Mouse (Mus musculus): ENCODE measurements around the gene Mfsd5. TPM values are rescaled to one million over a fixed set of nuclear protein-coding genes. Genes with fewer than 3 reads are reported as not detected.

Gene Mfsd5
- polyA plus RNA-seq (2015; fragmentation: Nextera tagmentation; extraction: Ambion mirVana), result 39.3 and 47.4 TPM in 2 replicates

DNA sequence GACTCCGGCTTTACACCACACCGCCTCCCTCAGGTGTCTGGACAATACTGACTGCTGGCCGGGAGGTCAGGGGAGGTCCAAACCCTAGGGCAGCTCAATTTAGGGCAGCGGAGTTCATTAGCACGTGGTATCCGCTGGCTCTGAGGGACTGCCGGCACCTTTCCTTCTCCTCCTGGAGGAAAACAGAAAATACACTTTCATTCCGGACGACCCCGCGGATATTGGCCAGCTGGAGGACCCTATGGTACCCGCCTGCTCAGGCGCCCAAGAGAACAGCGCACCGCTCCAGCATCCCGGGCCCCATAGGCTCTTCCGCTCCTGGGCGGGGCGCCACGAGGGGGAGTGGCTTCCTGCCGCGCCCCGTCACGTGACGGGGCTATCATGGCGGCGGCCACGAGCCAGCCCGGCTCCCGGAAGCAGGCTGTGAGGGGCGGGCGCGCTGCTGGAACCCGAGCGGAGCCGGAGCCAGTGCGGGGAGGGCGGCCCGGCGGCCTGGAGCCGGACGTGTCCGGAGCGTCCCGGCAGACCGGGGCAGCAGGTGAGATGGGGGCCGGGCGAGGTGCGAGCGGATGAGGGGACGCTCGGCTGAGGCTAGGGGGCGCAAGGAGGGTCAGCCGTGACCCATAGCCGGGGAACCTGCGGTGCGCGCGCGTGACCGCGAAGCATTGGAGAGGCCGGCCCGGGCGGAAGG lies at the start of gene Mfsd5:
Gene Mfsd5 (plus strand): TSS at position 363 of the 691 bp plus-strand sequence.
- 1% methylated on average over 59 of the region's 65 CpGs for WGBS

DNA sequence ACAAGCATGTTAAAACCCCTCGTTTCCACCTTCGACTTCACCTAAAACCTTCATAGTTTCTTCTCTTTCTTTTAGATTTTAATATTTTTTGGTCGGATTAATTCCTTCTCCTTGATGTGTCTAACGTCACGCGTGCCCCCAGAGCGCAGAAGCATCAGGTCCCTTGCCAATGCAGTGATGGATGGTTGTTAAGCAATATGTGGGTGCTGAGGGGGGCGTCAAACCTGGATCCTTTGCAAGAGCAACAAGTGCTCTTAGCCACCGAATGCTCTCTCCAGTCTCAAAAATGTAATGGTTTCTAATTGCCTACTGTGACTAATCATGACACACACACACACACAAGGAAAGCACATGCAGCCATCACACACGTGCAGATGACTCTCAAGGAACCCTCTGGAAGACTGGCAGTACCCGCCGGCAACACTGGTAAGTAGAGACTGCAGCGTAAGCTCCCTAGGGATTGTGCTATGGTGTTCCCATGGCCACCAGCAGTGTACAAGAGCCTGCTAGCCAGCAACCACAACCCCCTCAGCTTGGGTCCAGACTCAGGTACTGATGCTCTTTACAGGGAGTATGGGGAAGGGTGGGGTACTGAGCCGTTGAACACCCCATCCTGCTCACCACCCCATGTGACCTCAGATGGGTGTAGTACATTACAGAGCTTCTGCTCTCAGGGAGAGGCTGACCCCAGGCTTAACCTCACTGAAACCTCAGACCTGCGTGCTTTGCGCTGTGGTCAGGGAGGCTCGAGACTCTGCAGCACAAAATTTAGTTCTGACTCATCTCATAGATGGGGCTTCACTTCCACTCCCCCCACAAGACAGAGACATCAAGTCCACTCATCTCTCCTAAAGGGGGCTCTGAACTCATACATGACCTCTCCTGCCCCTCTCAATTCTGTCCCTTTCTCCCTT lies 48.6 kb upstream of the Mfsd5 start:
- Histone ChIP-seq H3K9me3 (replicated peaks) (no peaks in the 10 kb centered on the region), H3K9ac (no peak overlapping the region), H3K27ac (no peak overlapping the region), H3K36me3 (no peaks in the 10 kb centered on the region), H3K27me3 (peaks cover 5% of the 10 kb centered on the region; the same call in 1 of the 2 replicates), H3K4me2 (no peak overlapping the region), H3K4me3 (no peak overlapping the region), H3K4me1 (replicated peaks) (peaks cover 7% of the 10 kb centered on the region)
- no peak for ATAC-seq (replicated peaks; ENCODE audit: insufficient number of reproducible peaks, insufficient read depth, low FRiP score, low read depth)
- WGBS, result 72% methylated on average over 17 of the region's 17 CpGs

More for the DNA sequence above, at the start of gene Mfsd5:
- peaks cover 13% of the 10 kb centered on the region for H3K36me3 ChIP-seq
- peak; percentile 96 for ATAC-seq (replicated peaks; ENCODE audit: insufficient number of reproducible peaks, insufficient read depth, low FRiP score, low read depth)
- peak within 1 kb of the TSS; percentile 69 for H3K4me3 ChIP-seq
- H3K9me3 ChIP-seq (replicated peaks), result no peaks in the 10 kb centered on the region
- peak within 1 kb of the TSS; percentile 73 for H3K9ac ChIP-seq
- H3K4me1 ChIP-seq (replicated peaks), result peaks cover 21% of the 10 kb centered on the region
- H3K27ac ChIP-seq, result peak within 1 kb of the TSS; percentile 83
- H3K4me2 ChIP-seq, result peak within 1 kb of the TSS; percentile 71
- H3K27me3 ChIP-seq, result no peaks in the 10 kb centered on the region

DNA sequence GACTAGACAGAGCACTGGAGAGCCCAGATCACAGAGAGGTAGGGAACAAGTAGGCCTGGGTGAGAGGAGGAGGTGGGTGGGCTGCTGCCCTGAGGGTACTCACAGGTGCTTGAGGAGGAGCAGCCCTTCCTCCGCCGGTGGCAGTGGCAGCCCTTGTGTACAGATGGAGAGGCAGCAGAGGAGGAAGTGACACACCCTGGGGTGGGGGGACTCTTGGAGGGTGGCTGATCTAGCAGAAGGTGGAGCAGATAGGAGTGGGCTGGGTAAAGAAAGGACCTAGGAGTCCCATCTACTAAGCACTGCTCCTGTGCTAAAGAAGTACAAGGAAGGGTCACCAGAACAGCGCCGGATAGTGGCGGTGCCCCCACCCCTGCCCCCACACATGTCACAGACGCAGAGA lies 47.5 kb upstream of the Mfsd5 start, which contains the start of gene Itgb7:
Gene Itgb7 (minus strand): TSS at position 197 of the 400 bp plus-strand sequence.
- no peaks in the 10 kb centered on the region for H3K36me3 ChIP-seq
- WGBS, result 26% methylated on average over 6 of the region's 6 CpGs
- no peak within 1 kb of the TSS for H3K27ac ChIP-seq
- no peak within 1 kb of the TSS for H3K4me2 ChIP-seq
- ATAC-seq (replicated peaks; ENCODE audit: insufficient number of reproducible peaks, insufficient read depth, low FRiP score, low read depth), result no peak; the same call in 1 of the 2 replicates
- H3K9ac ChIP-seq, result 0 out of 2 replicates have a peak within 1 kb of the TSS, but pooled peaks have one; percentile 3
- no peak within 1 kb of the TSS for H3K4me3 ChIP-seq
- no peaks in the 10 kb centered on the region for H3K9me3 ChIP-seq (replicated peaks)
- H3K4me1 ChIP-seq (replicated peaks), result peaks cover 11% of the 10 kb centered on the region
- peaks cover 5% of the 10 kb centered on the region; the same call in 1 of the 2 replicates for H3K27me3 ChIP-seq

DNA sequence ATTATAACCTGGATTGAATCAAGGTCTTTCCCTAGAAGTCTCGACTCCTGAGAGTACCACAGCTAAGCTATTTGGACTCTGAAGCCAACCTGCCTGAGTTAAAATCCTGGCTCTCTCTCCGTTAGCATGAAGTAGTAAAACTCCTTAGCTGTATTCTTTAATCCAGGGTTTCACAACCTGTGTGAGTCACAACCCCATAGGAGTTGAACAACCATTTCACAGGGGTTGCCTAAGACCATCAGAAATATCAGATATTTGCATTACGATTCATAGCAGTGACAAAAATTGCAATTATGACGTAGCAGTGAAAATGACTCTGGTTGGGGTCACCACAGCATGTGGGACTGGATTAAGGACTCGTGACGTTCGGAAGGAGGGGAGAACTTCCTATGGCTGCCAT lies 46.5 kb upstream of the Mfsd5 start:
- Histone ChIP-seq H3K4me3 (no peak overlapping the region), H3K4me1 (replicated peaks) (peaks cover 11% of the 10 kb centered on the region), H3K36me3 (no peaks in the 10 kb centered on the region; the same call in 1 of the 2 replicates), H3K27ac (no peak overlapping the region), H3K9me3 (replicated peaks) (no peaks in the 10 kb centered on the region), H3K4me2 (no peak overlapping the region), H3K27me3 (peaks cover 5% of the 10 kb centered on the region; the same call in 1 of the 2 replicates), H3K9ac (no peak overlapping the region)
- 86% methylated on average over 7 of the region's 7 CpGs for WGBS
- no peak for ATAC-seq (replicated peaks; ENCODE audit: insufficient number of reproducible peaks, insufficient read depth, low FRiP score, low read depth)

DNA sequence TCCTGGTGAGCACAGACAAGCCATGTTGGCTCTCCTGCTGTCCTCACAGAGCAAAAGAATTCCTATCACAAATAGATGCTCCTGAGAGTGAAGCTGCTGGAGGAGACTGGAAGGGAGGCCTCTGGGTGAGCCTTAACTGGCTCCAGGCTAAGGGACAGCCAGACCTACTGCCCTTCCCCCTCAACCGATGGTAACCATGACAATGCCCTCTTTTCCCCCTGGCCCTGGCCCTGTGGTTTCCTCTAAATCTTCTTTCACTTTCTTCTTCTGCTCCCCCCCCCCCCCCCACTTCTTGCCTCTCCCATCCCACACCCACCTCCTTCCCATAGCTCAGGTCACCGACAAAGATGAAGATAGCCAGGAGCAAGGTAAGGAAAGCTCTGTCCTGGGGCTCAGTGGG lies 45.4 kb upstream of the Mfsd5 start:
- 25% methylated on average over 2 of the region's 2 CpGs for WGBS
- ATAC-seq (replicated peaks; ENCODE audit: insufficient number of reproducible peaks, insufficient read depth, low FRiP score, low read depth), result no peak
- peaks cover 11% of the 10 kb centered on the region for H3K4me1 ChIP-seq (replicated peaks)
- H3K9ac ChIP-seq, result no peak overlapping the region
- H3K4me2 ChIP-seq, result no peak overlapping the region
- H3K4me3 ChIP-seq, result no peak overlapping the region
- H3K27me3 ChIP-seq, result peaks cover 5% of the 10 kb centered on the region; the same call in 1 of the 2 replicates
- no peaks in the 10 kb centered on the region for H3K9me3 ChIP-seq (replicated peaks)
- H3K36me3 ChIP-seq, result no peaks in the 10 kb centered on the region; the same call in 1 of the 2 replicates
- H3K27ac ChIP-seq, result no peak overlapping the region

DNA sequence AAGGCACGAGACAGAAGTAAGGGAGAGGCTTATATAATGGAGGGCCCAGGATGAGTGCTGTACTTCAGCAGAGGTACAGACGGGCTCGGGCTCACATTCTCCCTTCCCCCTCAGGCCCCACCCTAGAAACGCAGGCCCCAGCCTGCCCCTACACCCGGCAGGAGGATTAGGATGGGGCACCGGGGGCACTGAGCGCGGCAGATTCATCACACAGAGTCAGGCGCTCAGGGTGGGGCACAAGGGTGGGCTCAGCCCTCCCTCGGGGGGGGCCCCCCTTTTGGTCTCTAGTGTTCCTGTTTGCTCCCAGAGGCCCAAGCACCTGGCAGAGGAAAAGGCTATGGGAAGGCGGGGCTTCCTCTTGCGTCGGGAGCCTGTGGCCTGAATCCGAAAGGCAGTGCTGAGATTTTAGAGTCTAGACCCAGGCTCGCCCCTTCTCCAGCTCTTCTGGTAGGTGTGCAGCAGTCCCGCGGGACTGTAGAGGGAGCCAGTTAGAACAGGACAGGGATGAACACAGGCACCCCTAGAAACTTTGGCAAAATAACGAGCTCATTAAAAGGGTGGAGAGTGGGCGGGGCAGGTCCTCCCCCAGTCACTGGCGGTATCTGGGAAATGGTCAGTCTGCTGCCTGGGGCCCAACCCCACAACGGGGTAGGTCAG lies 43.8 kb upstream of the Mfsd5 start:
- ATAC-seq (replicated peaks; ENCODE audit: insufficient number of reproducible peaks, insufficient read depth, low FRiP score, low read depth), result no peak
- no peak overlapping the region for H3K9ac ChIP-seq
- H3K27me3 ChIP-seq, result peaks cover 8% of the 10 kb centered on the region; the same call in 1 of the 2 replicates
- H3K27ac ChIP-seq, result no peak overlapping the region
- H3K4me3 ChIP-seq, result no peak overlapping the region
- no peaks in the 10 kb centered on the region for H3K9me3 ChIP-seq (replicated peaks)
- H3K4me2 ChIP-seq, result peak overlapping the region; percentile 43
- peaks cover 12% of the 10 kb centered on the region for H3K4me1 ChIP-seq (replicated peaks)
- H3K36me3 ChIP-seq, result no peaks in the 10 kb centered on the region; the same call in 1 of the 2 replicates
- whole genome bisulfite sequencing, result 29% methylated on average over 21 of the region's 21 CpGs

DNA sequence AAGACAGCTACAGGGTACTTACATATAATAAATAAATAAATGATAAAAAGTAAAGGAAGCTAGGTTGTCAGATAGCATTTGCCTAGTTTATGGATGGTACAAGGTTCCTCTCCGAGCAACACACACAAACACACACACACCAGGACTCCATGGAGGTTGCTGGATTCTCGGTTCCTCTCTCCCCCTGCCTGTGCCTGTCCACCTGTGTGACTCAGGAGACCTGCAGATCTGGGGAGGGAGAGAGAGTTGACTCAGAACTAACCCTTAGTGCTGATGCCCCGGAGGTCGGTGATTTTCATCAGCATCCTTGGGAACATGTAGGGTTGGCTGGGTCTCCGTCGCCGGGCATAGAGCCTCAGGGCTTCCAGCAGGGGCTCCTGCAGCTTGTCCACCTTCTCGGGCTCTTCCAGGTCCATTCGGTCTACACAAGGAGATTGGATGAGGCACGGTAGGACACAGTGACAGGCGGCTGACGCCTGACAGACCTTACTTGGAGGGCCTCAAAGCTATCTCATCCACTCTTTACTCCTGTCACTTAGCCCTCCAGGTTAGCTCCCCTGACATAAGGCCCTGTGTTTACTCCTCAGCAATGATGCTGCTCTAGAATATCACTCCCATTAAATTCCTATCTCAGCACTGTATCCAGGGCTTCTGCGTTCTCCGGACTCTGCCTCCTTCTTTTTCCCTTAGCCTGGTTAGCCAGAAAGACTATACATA lies 40.6 kb upstream of the Mfsd5 start:
- Histone ChIP-seq H3K9me3 (replicated peaks) (no peaks in the 10 kb centered on the region), H3K27me3 (peaks cover 27% of the 10 kb centered on the region), H3K4me3 (no peak overlapping the region), H3K36me3 (no peaks in the 10 kb centered on the region; the same call in 1 of the 2 replicates), H3K4me1 (replicated peaks) (peaks cover 27% of the 10 kb centered on the region), H3K27ac (no peak overlapping the region), H3K9ac (no peak overlapping the region), H3K4me2 (no peak overlapping the region)
- 79% methylated on average over 14 of the region's 14 CpGs for WGBS
- ATAC-seq (replicated peaks; ENCODE audit: insufficient number of reproducible peaks, insufficient read depth, low FRiP score, low read depth), result no peak

DNA sequence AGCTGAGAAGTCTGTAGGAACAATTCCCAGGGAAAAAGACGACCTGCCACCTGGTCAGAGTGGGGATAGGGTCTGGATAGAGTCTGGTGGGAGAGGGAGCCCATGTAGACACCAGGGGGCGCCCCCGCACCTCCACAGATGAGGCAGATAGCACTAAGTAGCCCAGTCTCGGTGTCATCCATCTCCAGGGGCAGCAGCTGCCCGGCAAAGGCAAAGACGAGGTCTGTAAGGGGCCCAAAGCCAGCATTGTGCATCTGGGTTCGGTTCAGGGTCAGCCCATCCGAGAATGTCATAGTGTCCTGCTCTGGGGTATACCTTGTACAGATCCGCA lies 40.0 kb upstream of the Mfsd5 start:
- H3K9ac ChIP-seq, result no peak overlapping the region
- H3K36me3 ChIP-seq, result no peaks in the 10 kb centered on the region; the same call in 1 of the 2 replicates
- peaks cover 30% of the 10 kb centered on the region for H3K4me1 ChIP-seq (replicated peaks)
- peaks cover 33% of the 10 kb centered on the region for H3K27me3 ChIP-seq
- H3K9me3 ChIP-seq (replicated peaks), result no peaks in the 10 kb centered on the region
- H3K4me2 ChIP-seq, result no peak overlapping the region
- no peak overlapping the region for H3K27ac ChIP-seq
- whole genome bisulfite sequencing, result 11% methylated on average over 9 of the region's 9 CpGs
- peak; percentile 51; the same call in 1 of the 2 replicates for ATAC-seq (replicated peaks; ENCODE audit: insufficient number of reproducible peaks, insufficient read depth, low FRiP score, low read depth)
- H3K4me3 ChIP-seq, result no peak overlapping the region

DNA sequence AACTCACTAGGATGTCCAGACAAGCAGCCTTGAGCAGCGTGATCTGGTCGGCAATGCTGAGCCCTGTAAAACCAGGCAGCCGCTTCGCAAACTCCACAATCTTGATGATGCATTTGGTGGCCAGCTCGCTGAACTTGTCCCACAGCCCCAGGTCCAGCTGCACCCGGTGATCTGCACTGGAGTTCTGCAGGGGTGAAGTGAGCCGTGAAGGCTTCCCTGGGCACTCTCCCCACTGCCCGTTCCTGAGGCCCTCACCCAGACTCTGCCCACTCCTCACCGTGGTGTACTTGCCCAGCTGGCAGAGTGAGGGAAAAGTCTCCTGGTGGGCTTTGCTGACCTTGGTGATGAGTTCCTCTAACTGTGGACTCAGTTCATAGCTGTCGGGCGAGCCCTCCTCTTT lies 39.4 kb upstream of the Mfsd5 start:
- Histone ChIP-seq H3K36me3 (no peaks in the 10 kb centered on the region; the same call in 1 of the 2 replicates), H3K4me3 (no peak overlapping the region), H3K27ac (no peak overlapping the region), H3K9ac (no peak overlapping the region), H3K4me1 (replicated peaks) (peaks cover 33% of the 10 kb centered on the region), H3K27me3 (peaks cover 35% of the 10 kb centered on the region), H3K9me3 (replicated peaks) (no peaks in the 10 kb centered on the region), H3K4me2 (no peak overlapping the region)
- ATAC-seq (replicated peaks; ENCODE audit: insufficient number of reproducible peaks, insufficient read depth, low FRiP score, low read depth), result no peak
- 76% methylated on average over 11 of the region's 11 CpGs for WGBS

DNA sequence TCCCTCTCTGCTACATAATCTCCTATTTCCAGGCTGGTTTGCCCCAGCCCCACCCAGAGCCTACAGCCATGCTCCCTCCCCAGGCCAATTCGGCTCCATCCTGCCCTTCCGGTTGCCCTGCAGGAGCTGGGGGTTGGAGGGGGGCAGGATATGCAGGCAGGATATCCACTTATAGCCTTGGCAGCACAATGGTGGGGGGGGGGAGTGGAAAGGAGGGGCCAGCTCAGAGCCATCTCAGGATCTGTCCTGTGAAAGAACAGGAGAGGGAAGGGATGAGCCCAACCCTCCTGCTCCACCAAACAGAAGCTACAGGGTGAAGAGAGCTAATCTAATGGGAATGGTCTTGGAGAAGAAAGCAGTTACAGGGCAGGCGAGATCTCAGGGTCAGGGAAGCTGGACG lies 38.6 kb upstream of the Mfsd5 start:
- Histone ChIP-seq H3K9me3 (replicated peaks) (no peaks in the 10 kb centered on the region), H3K36me3 (no peaks in the 10 kb centered on the region; the same call in 1 of the 2 replicates), H3K4me1 (replicated peaks) (peaks cover 34% of the 10 kb centered on the region), H3K4me3 (no peak overlapping the region), H3K27me3 (peaks cover 35% of the 10 kb centered on the region), H3K4me2 (no peak overlapping the region), H3K27ac (no peak overlapping the region), H3K9ac (no peak overlapping the region)
- ATAC-seq (replicated peaks; ENCODE audit: insufficient number of reproducible peaks, insufficient read depth, low FRiP score, low read depth), result 0 out of 2 replicates have a peak, but pooled peaks have one; percentile 26
- 68% methylated on average over 4 of the region's 4 CpGs for WGBS
